Mouse (Mus musculus) liver, postnatal 0 days (tissue): ENCODE measurements at regions not wholly inside any gene's neighbourhood (a gene's known extent, or its start where the extent isn't known, plus 50 kb on each side); places are given as distances from the start of the nearest gene placed in this dataset.

Experiments used
- ATAC-seq: fragments of 200-750 bp; cut with Nextera tagmentation; 2 replicates; pipeline ENCODE4 v1.8.0; 2017; ENCODE audit warnings: mild to moderate bottlenecking, moderate library complexity
- DNase-seq: peaks from one replicate; pipeline ENCODE4 v3.0.0-alpha.2; 2016
- H3K27ac ChIP-seq: fragments of 300-500 bp; sonication (generic); 2 replicates; pipeline ENCODE4 v1.5.1; 2014; ENCODE audit warnings: antibody characterized with exemption, moderate library complexity, mild to moderate bottlenecking, low read depth
- H3K27me3 ChIP-seq: fragments of 300-500 bp; sonication (generic); 2 replicates; pipeline ENCODE4 v1.6.1; 2014; ENCODE audit warnings: low read length, control low read depth, mixed read lengths; ENCODE audit not compliant: insufficient read depth
- H3K36me3 ChIP-seq: fragments of 300-500 bp; sonication (generic); replicated peaks from 2 replicates; pipeline ENCODE4 v1.6.1; 2014; ENCODE audit warnings: mild to moderate bottlenecking, control low read depth, low read length, moderate library complexity, mixed read lengths; ENCODE audit not compliant: insufficient read depth
- H3K4me1 ChIP-seq: fragments of 300-500 bp; sonication (generic); 2 replicates; pipeline ENCODE4 v1.6.1; 2014; ENCODE audit warnings: antibody characterized with exemption, mild to moderate bottlenecking, control low read depth; ENCODE audit not compliant: insufficient read depth
- H3K4me2 ChIP-seq: fragments of 300-500 bp; sonication (generic); 2 replicates; pipeline ENCODE4 v1.6.1; 2014; ENCODE audit warnings: low read depth, mild to moderate bottlenecking, low read length, moderate library complexity, mixed read lengths
- H3K4me3 ChIP-seq: fragments of 300-500 bp; sonication (generic); 2 replicates; pipeline ENCODE4 v1.5.1; 2014; ENCODE audit warnings: low read depth, low read length
- H3K9ac ChIP-seq: fragments of 300-500 bp; sonication (generic); replicated peaks from 2 replicates; pipeline ENCODE4 v1.6.1; 2014; ENCODE audit warnings: mild to moderate bottlenecking, moderate library complexity
- H3K9me3 ChIP-seq: fragments of 300-500 bp; sonication (generic); 2 replicates; pipeline ENCODE4 v1.6.1; 2016; ENCODE audit warnings: mild to moderate bottlenecking, control low read depth, low read length, mixed read lengths
- CTCF ChIP-seq: sonication (generic); IDR thresholded peaks from 2 replicates; pipeline ENCODE4 v1.5.1; 2016; ENCODE audit warnings: antibody characterized with exemption, low read depth
- EP300 ChIP-seq: IDR thresholded peaks from 2 replicates; pipeline ENCODE4 v1.6.1; 2016; ENCODE audit warnings: antibody characterized with exemption, low read depth, mild to moderate bottlenecking
- WGBS: fragments of 180-500 bp; shearing (Covaris S2); extraction: QIAGEN DNeasy Blood & Tissue Kit; methylation state at CpG from one replicate; pipeline ENCODE4 v1.1.7; 2014; ENCODE audit not compliant: insufficient replicate concordance; 5-methylcytosine and 5-hydroxymethylcytosine counted together

- Histone ChIP-seq H3K4me1 (no peaks in the 10 kb centered on the region), H3K4me3 (no peak overlapping the region), H3K4me2 (no peak overlapping the region), H3K36me3 (no peaks in the 10 kb centered on the region), H3K27me3 (no peaks in the 10 kb centered on the region), H3K9ac (no peak overlapping the region), H3K9me3 (no peaks in the 10 kb centered on the region), H3K27ac (no peak overlapping the region)
- TF ChIP-seq CTCF (no peak), EP300 (no peak)
- no peak for ATAC-seq
- no peak for DNase-seq
- WGBS, result 82% methylated on average over 2 of the region's 2 CpGs
Measured at GRCm38 (mm10) chr9:34348442-34348841, 137.3 kb upstream of the Kirrel3 start.

- no peak overlapping the region for H3K4me2 ChIP-seq
- no peak for TF ChIP-seq EP300
- TF ChIP-seq CTCF, result no peak
- no peaks in the 10 kb centered on the region for H3K36me3 ChIP-seq
- no peaks in the 10 kb centered on the region for H3K4me1 ChIP-seq
- H3K9me3 ChIP-seq, result no peaks in the 10 kb centered on the region
- no peak overlapping the region for H3K27ac ChIP-seq
- no peaks in the 10 kb centered on the region for H3K27me3 ChIP-seq
- no peak for DNase-seq
- H3K4me3 ChIP-seq, result no peak overlapping the region
- 65% methylated on average over 3 of the region's 3 CpGs for WGBS
- H3K9ac ChIP-seq, result no peak overlapping the region
- no peak for ATAC-seq
Measured at GRCm38 (mm10) chr9:34349997-34350396, 135.7 kb upstream of the Kirrel3 start.

GRCm38 (mm10) chr9:34353744-34354143 lies 131.9 kb upstream of the Kirrel3 start:
- TF ChIP-seq EP300, result no peak
- TF ChIP-seq CTCF, result no peak
- Histone ChIP-seq H3K4me2 (no peak overlapping the region), H3K9me3 (no peaks in the 10 kb centered on the region), H3K27ac (no peak overlapping the region), H3K27me3 (no peaks in the 10 kb centered on the region), H3K4me3 (no peak overlapping the region), H3K9ac (no peak overlapping the region), H3K4me1 (no peaks in the 10 kb centered on the region), H3K36me3 (no peaks in the 10 kb centered on the region)
- 81% methylated on average over 9 of the region's 9 CpGs for WGBS
- ATAC-seq (no peak), DNase-seq (no peak)

- H3K9ac ChIP-seq, result no peak overlapping the region
- no peak overlapping the region for H3K4me2 ChIP-seq
- TF ChIP-seq EP300 (no peak), CTCF (no peak)
- H3K4me3 ChIP-seq, result no peak overlapping the region
- H3K27ac ChIP-seq, result no peak overlapping the region
- no peaks in the 10 kb centered on the region for H3K9me3 ChIP-seq
- DNase-seq, result no peak
- no peak for ATAC-seq
- H3K36me3 ChIP-seq, result no peaks in the 10 kb centered on the region
- 79% methylated on average over 6 of the region's 6 CpGs for WGBS
- no peaks in the 10 kb centered on the region for H3K27me3 ChIP-seq
- no peaks in the 10 kb centered on the region for H3K4me1 ChIP-seq
Measured at GRCm38 (mm10) chr9:34354723-34355316, 130.9 kb upstream of the Kirrel3 start.

GRCm38 (mm10) chr9:34370686-34371398 lies 114.9 kb upstream of the Kirrel3 start:
- Histone ChIP-seq H3K9me3 (no peaks in the 10 kb centered on the region), H3K36me3 (no peaks in the 10 kb centered on the region), H3K4me2 (no peak overlapping the region), H3K9ac (no peak overlapping the region), H3K4me1 (no peaks in the 10 kb centered on the region), H3K4me3 (no peak overlapping the region), H3K27ac (no peak overlapping the region), H3K27me3 (no peaks in the 10 kb centered on the region)
- TF ChIP-seq CTCF, result no peak
- TF ChIP-seq EP300, result no peak
- DNase-seq (no peak), ATAC-seq (no peak)
- WGBS, result 72% methylated on average over 4 of the region's 4 CpGs

GRCm38 (mm10) chr9:34375187-34375586 lies 110.5 kb upstream of the Kirrel3 start:
- H3K4me1 ChIP-seq, result no peaks in the 10 kb centered on the region
- H3K4me3 ChIP-seq, result no peak overlapping the region
- DNase-seq (no peak), ATAC-seq (no peak)
- no peaks in the 10 kb centered on the region for H3K36me3 ChIP-seq
- no peaks in the 10 kb centered on the region for H3K9me3 ChIP-seq
- no peaks in the 10 kb centered on the region for H3K27me3 ChIP-seq
- no peak overlapping the region for H3K27ac ChIP-seq
- TF ChIP-seq EP300 (no peak), CTCF (no peak)
- no peak overlapping the region for H3K9ac ChIP-seq
- H3K4me2 ChIP-seq, result no peak overlapping the region
- WGBS, result 81% methylated on average over 1 of the region's 1 CpGs
